Mouse (Mus musculus): ENCODE measurements at regions not wholly inside any gene's neighbourhood (a gene's known extent, or its start where the extent isn't known, plus 50 kb on each side); places are given as distances from the start of the nearest gene placed in this dataset.

DNA sequence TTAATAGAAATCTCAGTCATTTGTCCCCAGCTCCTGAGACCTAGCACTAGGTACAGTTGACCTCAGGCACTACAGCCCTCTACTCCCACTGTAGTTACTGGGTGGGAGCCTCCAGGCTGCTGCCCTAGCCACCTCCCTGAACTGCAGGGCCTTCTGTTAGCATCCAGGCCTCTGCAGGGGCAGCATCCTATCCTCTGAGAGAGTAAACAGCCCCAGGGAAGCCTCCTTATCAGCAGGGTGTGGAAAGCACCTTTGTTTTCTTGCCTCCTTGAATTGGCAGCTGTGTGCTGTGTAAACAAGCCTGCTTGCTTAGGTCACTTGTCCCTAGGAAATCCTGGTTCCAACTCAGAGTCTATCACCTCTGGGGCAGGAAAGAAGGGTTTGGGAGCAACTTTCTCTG, 66.2 kb upstream of the Rapgef5 start:
- TF ChIP-seq MAX (IDR thresholded peaks at IDR 0.05; ENCODE audit: low read depth) (no peak), POLR2A (IDR thresholded peaks at IDR 0.05; ENCODE audit: insufficient read length, low read depth) (no peak), REST (IDR thresholded peaks at IDR 0.05; ENCODE audit: insufficient read depth, insufficient read length) (no peak), USF1 (IDR thresholded peaks at IDR 0.05; ENCODE audit: low read depth) (no peak), MYOG (IDR thresholded peaks at IDR 0.05; ENCODE audit: control insufficient read depth in 1 of 3, insufficient read depth in 1 of 3, insufficient read length in 2 of 3, low read depth in 2 of 3) (no peak), SRF (IDR thresholded peaks at IDR 0.05; ENCODE audit: control insufficient read depth, insufficient read length, low read depth) (no peak), TCF12 (IDR thresholded peaks at IDR 0.05; ENCODE audit: insufficient read depth, poor library complexity, severe bottlenecking) (no peak), POLR2AphosphoS2 (IDR thresholded peaks at IDR 0.05; ENCODE audit: insufficient read length, low read depth) (no peak), E2F4 (IDR thresholded peaks at IDR 0.05; ENCODE audit: insufficient read depth) (no peak), CEBPB (IDR thresholded peaks at IDR 0.05; ENCODE audit: insufficient read depth, poor library complexity, severe bottlenecking) (no peak), MYOD1 (IDR thresholded peaks at IDR 0.05; ENCODE audit: control insufficient read depth in 1 of 3, insufficient read length in 2 of 3, low read depth in 2 of 3) (no peak)

Data from myocyte (in vitro differentiated cells).